Mouse (Mus musculus) midbrain, embryonic 11.5 days (tissue): ENCODE data around the gene Gar1. TPM values are rescaled to one million over a fixed set of nuclear protein-coding genes. Genes with fewer than 3 reads are reported as not detected.
A peak's percentile ranks its signal among the peaks of the same experiment; 100 is the strongest.

Source experiments
- ATAC-seq: fragments of 200-750 bp; cut with Nextera tagmentation; 2 replicates; pipeline ENCODE4 v1.8.0; 2017; ENCODE audit warnings: moderate TSS enrichment, moderate library complexity; ENCODE audit not compliant: low FRiP score
- DNase-seq: peaks from one replicate; pipeline ENCODE4 v3.0.0; 2015; ENCODE audit warnings: low spot score; ENCODE audit errors: missing footprints
- H3K27ac ChIP-seq: fragments of 300-500 bp; sonication (generic); 2 replicates; pipeline ENCODE4 v1.5.1; 2014; ENCODE audit warnings: low read depth, low read length
- H3K27me3 ChIP-seq: fragments of 300-500 bp; sonication (generic); 2 replicates; pipeline ENCODE4 v1.6.1; 2014; ENCODE audit warnings: mild to moderate bottlenecking, low read length, moderate library complexity, mixed read lengths; ENCODE audit not compliant: control insufficient read depth, insufficient read depth
- H3K36me3 ChIP-seq: fragments of 300-500 bp; sonication (generic); 2 replicates; pipeline ENCODE4 v1.6.1; 2014; ENCODE audit warnings: mild to moderate bottlenecking, low read length, moderate library complexity, mixed read lengths; ENCODE audit not compliant: control insufficient read depth, insufficient read depth
- H3K4me1 ChIP-seq: fragments of 300-500 bp; sonication (generic); 2 replicates; pipeline ENCODE4 v1.6.1; 2014; ENCODE audit warnings: low read length; ENCODE audit not compliant: control insufficient read depth, insufficient read depth
- H3K4me2 ChIP-seq: fragments of 300-500 bp; sonication (generic); 2 replicates; pipeline ENCODE4 v1.6.1; 2014; ENCODE audit warnings: mild to moderate bottlenecking, moderate library complexity
- H3K4me3 ChIP-seq: fragments of 300-500 bp; sonication (generic); 2 replicates; pipeline ENCODE4 v1.5.1; 2014; ENCODE audit warnings: low read depth, low read length
- H3K9ac ChIP-seq: fragments of 300-500 bp; sonication (generic); 2 replicates; pipeline ENCODE4 v1.6.1; 2014; ENCODE audit warnings: low read length
- H3K9me3 ChIP-seq: fragments of 300-500 bp; sonication (generic); 2 replicates; pipeline ENCODE4 v1.6.1; 2016; ENCODE audit warnings: low read length; ENCODE audit not compliant: control insufficient read depth
- WGBS: fragments of 180-500 bp; shearing (Covaris S2); extraction: QIAGEN DNeasy Blood & Tissue Kit; methylation state at CpG from one replicate; pipeline ENCODE4 v1.1.7; 2014; 5-methylcytosine and 5-hydroxymethylcytosine counted together
- polyA plus RNA-seq: library from polyadenylated mRNA; unstranded; fragments of >200 nt; fragmentation: Nextera tagmentation; extraction: Ambion mirVana; gene quantifications from 2 replicates; pipeline ENCODE4 v1.2.1, GENCODE M21; 2014

Gene Gar1
- polyA plus RNA-seq, 1 experiment from 2014 or later = 51.4 TPM

DNA sequence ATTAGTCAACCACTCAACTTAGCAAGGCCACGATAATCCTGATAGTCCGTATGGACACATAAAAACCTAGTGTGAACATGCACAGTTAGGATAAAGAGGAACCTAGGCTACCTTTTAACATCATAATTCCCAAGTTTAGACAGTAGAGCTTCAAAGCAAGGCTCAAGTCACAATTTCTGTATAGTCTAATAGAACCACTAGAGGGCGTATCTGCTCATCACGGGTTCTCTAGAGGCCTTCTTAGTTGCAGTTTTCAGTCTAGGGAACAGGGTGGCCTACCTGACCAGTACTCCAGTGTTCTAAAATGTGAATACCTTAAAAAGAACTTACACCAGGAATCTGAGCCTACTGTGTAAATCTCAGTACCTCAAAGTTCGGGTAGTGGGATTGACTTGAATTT is 7.9 kb downstream of the Gar1 start:
- Histone ChIP-seq H3K36me3 (peaks cover 6% of the 10 kb centered on the region), H3K4me1 (no peaks in the 10 kb centered on the region; the same call in 1 of the 2 replicates), H3K27ac (no peak overlapping the region), H3K4me2 (no peak overlapping the region), H3K27me3 (no peaks in the 10 kb centered on the region), H3K9me3 (no peaks in the 10 kb centered on the region), H3K4me3 (no peak overlapping the region), H3K9ac (no peak overlapping the region)
- ATAC-seq = peak; percentile 44; the same call in 1 of the 2 replicates
- 58% methylated on average over 5 of the region's 5 CpGs for WGBS
- DNase-seq = peak; percentile 91

DNA sequence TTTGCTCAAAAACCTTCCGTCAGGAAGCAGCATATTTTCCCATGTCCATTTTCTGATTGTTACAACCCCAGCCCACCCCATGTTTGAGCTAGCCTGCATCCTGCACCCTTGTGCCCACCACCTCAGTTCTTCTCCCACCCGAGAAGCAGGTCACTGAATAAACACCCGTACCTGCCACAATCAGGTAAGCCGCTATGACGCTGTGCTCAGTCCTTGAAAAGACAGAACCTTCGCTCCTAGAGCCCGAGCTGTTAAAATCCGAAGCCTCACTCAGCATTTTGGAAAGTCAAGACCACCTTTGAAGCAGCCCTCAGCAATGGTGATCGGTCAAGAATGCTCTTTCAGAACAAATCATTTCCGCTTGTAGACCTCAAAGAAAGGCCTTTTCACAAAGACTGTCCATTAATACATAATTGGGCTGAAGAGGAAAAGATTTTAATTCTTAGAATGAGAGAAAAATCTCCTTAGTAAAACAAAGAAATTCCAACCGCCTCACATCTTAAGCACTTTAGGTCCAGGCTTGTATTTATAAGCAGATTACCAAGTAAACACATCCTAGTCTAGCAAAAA is 8.9 kb downstream of the Gar1 start, which contains the start of gene Rrh:
Rrh (minus strand) TSS at position 382 of the 570 bp plus-strand sequence.
- no peak for ATAC-seq

DNA sequence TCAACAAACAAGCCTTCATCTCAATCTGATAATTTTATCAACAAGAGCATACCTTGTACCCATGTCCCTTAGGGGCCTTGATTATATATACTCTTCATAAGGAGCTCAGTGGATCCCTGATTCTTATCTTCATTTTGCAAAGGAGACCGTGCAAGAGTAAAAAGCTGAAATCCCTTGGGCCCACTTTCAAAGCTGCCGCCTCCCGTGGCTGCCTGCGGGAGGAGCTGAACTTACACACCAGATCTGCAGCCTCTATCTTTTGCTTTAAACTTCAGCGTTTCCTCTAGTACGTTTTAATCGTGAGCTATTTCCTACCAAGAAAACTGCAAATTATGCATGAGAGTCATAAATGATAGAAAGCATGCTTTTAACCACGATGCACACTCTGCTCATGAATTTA is 9.5 kb downstream of the Gar1 start:
- H3K4me2 ChIP-seq = no peak overlapping the region
- no peak overlapping the region for H3K27ac ChIP-seq
- H3K9me3 ChIP-seq = no peaks in the 10 kb centered on the region
- no peak overlapping the region for H3K9ac ChIP-seq
- H3K4me3 ChIP-seq = no peak overlapping the region
- ATAC-seq = no peak
- H3K36me3 ChIP-seq = peaks cover 6% of the 10 kb centered on the region
- no peaks in the 10 kb centered on the region for H3K27me3 ChIP-seq
- WGBS = 83% methylated on average over 8 of the region's 8 CpGs
- H3K4me1 ChIP-seq = no peaks in the 10 kb centered on the region
- no peak for DNase-seq

More for the DNA sequence above, 8.9 kb downstream of the Gar1 start, which contains the start of gene Rrh:
- DNase-seq = no peak
- H3K36me3 ChIP-seq = peaks cover 6% of the 10 kb centered on the region
- H3K4me1 ChIP-seq = no peaks in the 10 kb centered on the region
- H3K9ac ChIP-seq = no peak within 1 kb of the TSS
- no peaks in the 10 kb centered on the region for H3K9me3 ChIP-seq
- H3K27me3 ChIP-seq = no peaks in the 10 kb centered on the region
- no peak within 1 kb of the TSS for H3K27ac ChIP-seq
- no peak within 1 kb of the TSS for H3K4me2 ChIP-seq
- 71% methylated on average over 11 of the region's 11 CpGs for WGBS
- H3K4me3 ChIP-seq = no peak within 1 kb of the TSS

DNA sequence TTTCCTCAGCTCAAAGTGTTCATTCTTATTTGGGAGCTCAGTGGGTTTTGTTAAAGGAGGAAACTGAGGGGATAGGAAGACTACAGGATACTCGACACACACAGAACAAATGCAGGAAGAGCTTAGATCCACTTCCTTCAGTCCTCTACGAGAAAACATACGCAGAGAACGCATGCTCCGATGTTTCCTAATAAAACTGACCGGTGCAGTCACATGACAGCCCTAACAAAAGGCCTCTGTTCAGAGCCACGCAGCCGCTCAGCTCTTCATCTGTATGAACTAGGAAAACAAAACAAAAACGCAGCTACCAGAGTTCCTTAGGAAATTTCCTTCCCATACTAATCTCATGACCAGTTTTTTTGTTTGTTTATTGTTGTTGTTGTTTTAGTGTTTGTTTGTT is 10.3 kb downstream of the Gar1 start:
- Histone ChIP-seq H3K4me2 (no peak overlapping the region), H3K27ac (no peak overlapping the region), H3K4me3 (no peak overlapping the region), H3K4me1 (no peaks in the 10 kb centered on the region), H3K9me3 (no peaks in the 10 kb centered on the region), H3K9ac (no peak overlapping the region), H3K36me3 (peaks cover 6% of the 10 kb centered on the region), H3K27me3 (no peaks in the 10 kb centered on the region)
- ATAC-seq = no peak
- 83% methylated on average over 9 of the region's 9 CpGs for WGBS
- no peak for DNase-seq

DNA sequence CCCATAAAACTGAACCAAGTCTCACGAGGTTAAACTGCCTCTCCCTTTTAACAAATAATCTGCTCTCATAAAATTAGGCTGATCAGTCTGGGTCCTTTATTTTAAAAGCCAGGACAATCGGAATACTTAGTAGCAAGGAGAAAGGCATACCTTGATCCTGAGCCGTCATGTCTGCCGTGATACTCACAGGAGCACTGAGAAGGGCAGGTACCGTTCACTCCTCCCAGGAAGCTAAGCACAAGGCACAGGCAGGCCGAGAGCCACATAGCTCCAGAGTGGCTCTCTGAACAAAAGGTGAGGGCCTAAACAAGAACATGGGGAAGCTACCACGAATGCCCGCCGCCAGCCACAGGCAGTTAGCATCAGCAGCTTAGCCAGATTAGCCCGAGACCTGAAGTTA is 27.4 kb downstream of the Gar1 start, which contains the start of gene Lrit3:
Lrit3 (minus strand) TSS at position 266 of the 400 bp plus-strand sequence.
- Histone ChIP-seq H3K36me3 (no peaks in the 10 kb centered on the region), H3K4me2 (no peak within 1 kb of the TSS), H3K4me1 (no peaks in the 10 kb centered on the region), H3K4me3 (no peak within 1 kb of the TSS), H3K9ac (no peak within 1 kb of the TSS), H3K27ac (no peak within 1 kb of the TSS), H3K9me3 (no peaks in the 10 kb centered on the region), H3K27me3 (no peaks in the 10 kb centered on the region)
- DNase-seq (no peak), ATAC-seq (no peak)
- 79% methylated on average over 10 of the region's 10 CpGs for WGBS

DNA sequence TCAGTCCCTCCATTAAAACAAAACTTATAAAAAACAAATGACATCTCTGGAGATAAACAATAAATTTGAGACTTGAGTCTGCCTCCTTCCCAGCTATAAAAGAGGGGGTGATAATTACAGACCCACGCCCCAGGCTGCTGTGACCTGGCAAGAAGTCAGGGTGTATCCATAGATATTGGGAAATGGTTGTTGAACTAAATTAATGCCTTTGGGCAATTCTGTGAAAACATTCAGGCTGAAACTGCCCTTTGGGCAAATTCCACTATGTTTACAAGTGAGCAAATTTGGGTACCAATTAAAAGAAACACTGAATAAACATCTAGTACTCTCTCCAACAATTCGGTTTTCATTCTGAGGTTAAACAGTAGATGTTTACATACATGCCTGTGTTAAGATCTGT is 32.2 kb downstream of the Gar1 start:
- Histone ChIP-seq H3K9me3 (no peaks in the 10 kb centered on the region), H3K4me2 (no peak overlapping the region), H3K4me1 (no peaks in the 10 kb centered on the region), H3K36me3 (no peaks in the 10 kb centered on the region), H3K9ac (no peak overlapping the region), H3K27me3 (no peaks in the 10 kb centered on the region), H3K4me3 (no peak overlapping the region), H3K27ac (no peak overlapping the region)
- ATAC-seq (no peak), DNase-seq (no peak)
- 83% methylated on average over 2 of the region's 2 CpGs for WGBS

DNA sequence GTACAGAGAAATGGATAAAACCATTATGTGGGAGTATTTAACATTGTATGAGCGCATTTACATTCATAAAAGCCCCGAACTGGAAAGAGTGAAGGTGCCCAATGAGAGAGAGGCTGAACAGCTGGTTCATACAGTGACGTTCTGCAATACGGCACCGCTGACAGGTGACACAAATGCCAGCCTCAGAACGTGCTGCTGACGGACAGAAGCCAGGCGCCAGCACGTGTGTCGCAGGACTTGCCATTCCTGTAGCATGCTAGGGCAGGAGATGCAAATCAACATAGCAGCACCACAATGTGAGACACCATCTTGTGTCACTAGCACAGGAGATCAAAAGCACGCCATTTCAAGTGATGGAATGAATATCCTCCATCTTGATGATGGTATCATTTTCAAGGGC is 32.6 kb downstream of the Gar1 start:
- Histone ChIP-seq H3K36me3 (no peaks in the 10 kb centered on the region), H3K4me3 (no peak overlapping the region), H3K9ac (no peak overlapping the region), H3K4me2 (no peak overlapping the region), H3K27me3 (no peaks in the 10 kb centered on the region), H3K9me3 (no peaks in the 10 kb centered on the region), H3K4me1 (no peaks in the 10 kb centered on the region), H3K27ac (no peak overlapping the region)
- ATAC-seq (no peak), DNase-seq (no peak)
- 88% methylated on average over 11 of the region's 11 CpGs for WGBS

DNA sequence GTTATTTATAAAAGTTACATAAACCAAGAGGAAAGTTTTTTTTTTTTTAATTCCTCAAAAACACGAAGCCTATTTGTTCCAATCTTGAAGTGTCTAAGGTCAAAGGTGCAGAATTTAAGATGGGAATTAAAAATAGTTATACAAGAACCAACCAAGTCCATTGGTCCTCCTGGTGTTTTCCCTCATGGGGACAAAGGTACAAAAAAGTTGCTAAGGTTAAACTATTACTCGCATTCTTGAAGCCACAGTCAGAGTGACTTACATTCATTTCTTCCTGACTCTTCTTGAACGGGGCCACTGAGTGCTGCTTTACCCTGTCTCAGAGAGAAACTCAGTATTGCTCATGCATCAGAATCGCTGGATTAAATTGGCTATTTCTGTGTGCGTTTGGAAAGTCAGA is 33.9 kb downstream of the Gar1 start:
- Histone ChIP-seq H3K27ac (no peak overlapping the region), H3K4me1 (no peaks in the 10 kb centered on the region), H3K4me3 (no peak overlapping the region), H3K4me2 (no peak overlapping the region), H3K9ac (no peak overlapping the region), H3K36me3 (no peaks in the 10 kb centered on the region), H3K27me3 (no peaks in the 10 kb centered on the region), H3K9me3 (no peaks in the 10 kb centered on the region)
- 78% methylated on average over 5 of the region's 5 CpGs for WGBS
- DNase-seq = no peak
- ATAC-seq = no peak

DNA sequence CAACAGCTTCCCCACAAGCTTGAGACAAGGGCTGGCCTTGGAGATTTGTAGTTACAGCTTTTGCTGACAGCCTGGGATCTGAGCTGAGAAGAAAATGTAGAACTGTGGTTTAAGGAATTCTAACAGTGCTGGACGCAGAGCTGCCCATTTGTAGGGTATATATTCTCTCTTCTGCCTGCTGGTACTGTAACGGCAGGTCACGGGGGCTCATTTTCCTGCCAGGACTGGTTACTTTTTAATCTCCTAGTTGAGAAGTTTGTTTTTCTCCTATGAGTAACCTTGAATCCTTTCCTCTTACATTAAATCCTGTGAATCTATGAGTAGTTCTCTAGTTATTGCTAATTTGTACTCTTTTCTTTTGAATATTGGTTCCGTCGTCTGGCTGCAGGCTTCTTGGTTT is 37.4 kb downstream of the Gar1 start:
- 91% methylated on average over 5 of the region's 5 CpGs for WGBS

More for the DNA sequence above, 37.4 kb downstream of the Gar1 start:
- no peak overlapping the region for H3K4me2 ChIP-seq
- no peak overlapping the region for H3K9ac ChIP-seq
- H3K4me1 ChIP-seq = no peaks in the 10 kb centered on the region
- H3K36me3 ChIP-seq = no peaks in the 10 kb centered on the region
- H3K27ac ChIP-seq = no peak overlapping the region
- ATAC-seq (no peak), DNase-seq (no peak)
- H3K9me3 ChIP-seq = no peaks in the 10 kb centered on the region
- H3K27me3 ChIP-seq = no peaks in the 10 kb centered on the region
- H3K4me3 ChIP-seq = no peak overlapping the region
